Mouse (Mus musculus): Measurements from ENCODE around the gene Sema3d.

Gene Sema3d

GRCm38 (mm10) chr5:12637763-12638468, 254.7 kb downstream of the Sema3d start:
- DNase-seq, result no peak
